In genomic region chr4:138215671-138216199, GRCm38 (mm10) we compare ENCODE assay signal across 8 mouse cellular contexts. TPM values are rescaled to one million over a fixed set of nuclear protein-coding genes. Genes with fewer than 3 reads are reported as not detected.
A peak's percentile ranks its signal among the peaks of the same experiment; 100 is the strongest.
DNase-seq lines count a peak whose midpoint lies in the region; ATAC-seq lines count a peak whose summit lies in the region.

No protein-coding gene starts in this region.

- peak overlapping the region; percentile 84 for H3K4me3 ChIP-seq in forebrain, embryonic 11.5 days (ENCODE audit: low read depth, low read length)
- peak overlapping the region; percentile 97 for H3K4me3 ChIP-seq in limb, embryonic 13.5 days
- peak overlapping the region; percentile 99 for H3K4me3 ChIP-seq in neural tube, embryonic 12.5 days

- no peak for ATAC-seq in forebrain, embryonic 11.5 days (replicated peaks; ENCODE audit: low FRiP score)
- ATAC-seq in limb, embryonic 13.5 days (ENCODE audit: low FRiP score, low read depth): no peak
- no peak for ATAC-seq in neural tube, embryonic 12.5 days (ENCODE audit: low FRiP score, low read depth)

- peak; percentile 36 to 52 for DNase-seq in lung, adult 18-20 months
- no peak for DNase-seq in lung, postnatal 14 days
- DNase-seq in forebrain, embryonic 11.5 days (ENCODE audit: low spot score): no peak
- DNase-seq in layer of hippocampus, postnatal 14 days (ENCODE audit: low spot score in 2 of 2): no peak
- no peak for DNase-seq in left cerebral cortex, postnatal 10 days (ENCODE audit: extremely low spot score in 1 of 2, low spot score in 2 of 2)
- no peak for DNase-seq in spleen, postnatal 10 days (ENCODE audit: low spot score in 2 of 2)

- peaks cover 8% of the 10 kb centered on the region; the same call in 1 of the 2 replicates for H3K4me1 ChIP-seq in forebrain, embryonic 11.5 days (replicated peaks; ENCODE audit: control insufficient read depth, insufficient read depth, low read length)
- peaks cover 27% of the 10 kb centered on the region for H3K4me1 ChIP-seq in limb, embryonic 13.5 days
- peaks cover 27% of the 10 kb centered on the region for H3K4me1 ChIP-seq in neural tube, embryonic 12.5 days

- peak overlapping the region; percentile 96 for H3K9ac ChIP-seq in forebrain, embryonic 11.5 days (ENCODE audit: low read length)
- H3K9ac ChIP-seq in limb, embryonic 13.5 days: peak overlapping the region; percentile 99
- peak overlapping the region; percentile 96 for H3K9ac ChIP-seq in neural tube, embryonic 12.5 days

- intact Hi-C loops in left cerebral cortex, postnatal 10 days (cut with DNase I): no loop called here

- no peaks in the 10 kb centered on the region for H3K36me3 ChIP-seq in forebrain, embryonic 11.5 days (ENCODE audit: control insufficient read depth, insufficient read depth, low read length)
- peaks cover 14% of the 10 kb centered on the region for H3K36me3 ChIP-seq in limb, embryonic 13.5 days
- no peaks in the 10 kb centered on the region for H3K36me3 ChIP-seq in neural tube, embryonic 12.5 days

- 48% methylated on average over 13 of the region's 13 CpGs for WGBS in forebrain, embryonic 11.5 days
- WGBS in limb, embryonic 13.5 days: 47% methylated on average over 13 of the region's 13 CpGs
- WGBS in neural tube, embryonic 12.5 days: 48% methylated on average over 13 of the region's 13 CpGs

- H3K4me2 ChIP-seq in forebrain, embryonic 11.5 days (ENCODE audit: low read depth, low read length, severe bottlenecking): peak overlapping the region; percentile 56
- peak overlapping the region; percentile 77 for H3K4me2 ChIP-seq in limb, embryonic 13.5 days (replicated peaks)
- H3K4me2 ChIP-seq in neural tube, embryonic 12.5 days (replicated peaks): peak overlapping the region; percentile 71

- H3K27me3 ChIP-seq in forebrain, embryonic 11.5 days (ENCODE audit: control insufficient read depth, insufficient read depth, low read length): no peaks in the 10 kb centered on the region
- H3K27me3 ChIP-seq in limb, embryonic 13.5 days: no peaks in the 10 kb centered on the region
- H3K27me3 ChIP-seq in neural tube, embryonic 12.5 days (replicated peaks): no peaks in the 10 kb centered on the region

- H3K9me3 ChIP-seq in forebrain, embryonic 11.5 days (ENCODE audit: control insufficient read depth, low read length): no peaks in the 10 kb centered on the region
- H3K9me3 ChIP-seq in limb, embryonic 13.5 days: no peaks in the 10 kb centered on the region
- no peaks in the 10 kb centered on the region for H3K9me3 ChIP-seq in neural tube, embryonic 12.5 days

- H3K27ac ChIP-seq in forebrain, embryonic 11.5 days (ENCODE audit: low read depth, low read length): peak overlapping the region; percentile 98
- peak overlapping the region; percentile 98 for H3K27ac ChIP-seq in limb, embryonic 13.5 days
- H3K27ac ChIP-seq in neural tube, embryonic 12.5 days: peak overlapping the region; percentile 98

RNA-seq across cellular contexts. Expression of gene Hp1bp3, which starts 0.4 kb away (rescaled TPM):
- 176 and 178 TPM in 2 replicates for polyA plus RNA-seq in forebrain, embryonic 11.5 days (2014; fragmentation: Nextera tagmentation; extraction: Ambion mirVana)
- polyA plus RNA-seq in limb, embryonic 13.5 days (2015; fragmentation: Nextera tagmentation; extraction: Ambion mirVana): 202 and 222 TPM in 2 replicates
- 184 and 193 TPM in 2 replicates for polyA plus RNA-seq in neural tube, embryonic 12.5 days (2016; fragmentation: Nextera tagmentation; extraction: Ambion mirVana)
- 100 to 1,000 TPM; 144 to 149 TPM for total RNA-seq in layer of hippocampus, postnatal 14 days (2021)
- total RNA-seq in left cerebral cortex, postnatal 10 days (2021): 100 to 1,000 TPM; 153 to 154 TPM

RNA-seq across cellular contexts. Expression of gene Sh2d5, which starts 34.5 kb away (rescaled TPM):
- polyA plus RNA-seq in forebrain, embryonic 11.5 days (2014; fragmentation: Nextera tagmentation; extraction: Ambion mirVana): 0.37 and 0.63 TPM in 2 replicates
- polyA plus RNA-seq in limb, embryonic 13.5 days (2015; fragmentation: Nextera tagmentation; extraction: Ambion mirVana): 0.85 and 0.87 TPM in 2 replicates
- 4.1 and 4.6 TPM in 2 replicates for polyA plus RNA-seq in neural tube, embryonic 12.5 days (2016; fragmentation: Nextera tagmentation; extraction: Ambion mirVana)
- 10 to 100 TPM; 27.6 to 31.0 TPM for total RNA-seq in layer of hippocampus, postnatal 14 days (2021)
- 10 to 100 TPM; 21.1 to 22.0 TPM for total RNA-seq in left cerebral cortex, postnatal 10 days (2021)

RNA-seq across cellular contexts. Expression of gene Kif17, which starts 34.5 kb away (rescaled TPM):
- polyA plus RNA-seq in forebrain, embryonic 11.5 days (2014; fragmentation: Nextera tagmentation; extraction: Ambion mirVana): 0.24 TPM in 1 of 2 replicates, not detected in the other
- 1.2 and 1.4 TPM in 2 replicates for polyA plus RNA-seq in limb, embryonic 13.5 days (2015; fragmentation: Nextera tagmentation; extraction: Ambion mirVana)
- polyA plus RNA-seq in neural tube, embryonic 12.5 days (2016; fragmentation: Nextera tagmentation; extraction: Ambion mirVana): 1.1 and 1.7 TPM in 2 replicates
- total RNA-seq in layer of hippocampus, postnatal 14 days (2021): 10 to 100 TPM; 14.6 to 15.0 TPM
- 10 to 100 TPM; 15.1 to 15.4 TPM for total RNA-seq in left cerebral cortex, postnatal 10 days (2021)

Comparison
In these comparisons a context has a peak if more than half of its experiments do, and no peak if none do; other contexts are left out.
1. DNase-seq: peak in lung, adult 18-20 months (2 of 2); none in lung, postnatal 14 days (single experiment), forebrain, embryonic 11.5 days (single experiment), layer of hippocampus, postnatal 14 days (0 of 2), left cerebral cortex, postnatal 10 days (0 of 2) and spleen, postnatal 10 days (0 of 2).
2. Peak in every context shown above with its lines, with median percentiles within 50 percentile points of each other: H3K27ac ChIP-seq, H3K4me2 ChIP-seq, H3K4me3 ChIP-seq and H3K9ac ChIP-seq.